Mouse (Mus musculus) embryonic fibroblast, embryonic 13.5 days (primary cell): ENCODE measurements around the gene Zfp346.

Experiments
- CTCF ChIP-seq: IDR thresholded peaks from 2 replicates; pipeline ENCODE4 v1.5.1; 2011; ENCODE audit warnings: mild to moderate bottlenecking, control low read depth, low read length, moderate library complexity, borderline replicate concordance; ENCODE audit not compliant: insufficient read depth
- POLR2A ChIP-seq: IDR thresholded peaks from 2 replicates; pipeline ENCODE4 v1.6.1; 2011; ENCODE audit warnings: low read depth, mild to moderate bottlenecking, control low read depth, low read length, moderate library complexity

GRCm38 (mm10) chr13:55176265-55176664 lies 71.2 kb downstream of the Zfp346 start:
- TF ChIP-seq CTCF: no peak
- no peak for TF ChIP-seq POLR2A
